Mouse (Mus musculus) left cerebral cortex, postnatal 36 days (tissue): ENCODE data around the gene Akt3. TPM values are rescaled to one million over a fixed set of nuclear protein-coding genes. Genes with fewer than 3 reads are reported as not detected.

ENCODE experiments used
- DNase-seq, 2 experiments: peaks; one replicate each; pipeline ENCODE4 v3.0.0; 2021 to 2022; ENCODE audit warnings: low spot score in 2 of 2, mixed read lengths in 1 of 2
- intact Hi-C: fragments of 180-260 bp; cut with DNase I; formaldehyde crosslinking; loops from one replicate; pipeline ENCODE4 v1.15.1; 2025
- total RNA-seq, 2 experiments: library from RNA; stranded (reverse); gene quantifications; 2 replicates each; pipeline ENCODE4 v1.2.3; 2021

Akt3 gene
- total RNA-seq, 2 experiments from 2014 or later = 215 to 242 TPM

DNA sequence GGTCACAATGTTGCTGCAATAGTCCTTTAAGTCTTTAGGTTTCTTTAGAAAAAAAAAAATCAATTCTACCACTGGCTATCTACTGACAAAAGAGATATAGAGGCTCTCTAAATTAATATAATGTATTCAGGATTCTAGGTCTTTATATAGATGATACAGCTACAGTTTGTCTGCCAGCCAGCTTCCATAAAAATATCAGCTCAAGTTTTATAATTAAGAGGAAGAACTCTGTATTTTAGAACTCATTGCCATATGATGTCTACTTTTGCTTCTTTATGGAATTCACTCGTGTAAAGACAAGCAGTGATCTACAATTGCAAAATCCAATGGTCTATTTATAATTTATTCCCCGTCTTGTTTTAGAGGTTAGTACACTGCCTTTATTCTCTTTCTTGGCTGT, 188.8 kb downstream of the Akt3 start:
- intact Hi-C loops = no loop called here
- no peak for DNase-seq

GRCm38 (mm10) chr1:177067123-177067646, 190.8 kb downstream of the Akt3 start:
- intact Hi-C loops = no loop called here
- no peak for DNase-seq

- intact Hi-C loops = no loop called here
- no peak for DNase-seq
These were observed 192.3 kb downstream of the Akt3 start for GRCm38 (mm10) chr1:177065732-177066131.

GRCm38 (mm10) chr1:177061761-177062160, 196.2 kb downstream of the Akt3 start:
- intact Hi-C loops = no loop called here
- no peak for DNase-seq

- DNase-seq = no peak
- intact Hi-C loops = no loop called here
These were observed 203.1 kb downstream of the Akt3 start for GRCm38 (mm10) chr1:177054891-177055290.

- no peak for DNase-seq
- intact Hi-C loops = no loop called here
These were observed 206.5 kb downstream of the Akt3 start for GRCm38 (mm10) chr1:177051366-177051963.

DNA sequence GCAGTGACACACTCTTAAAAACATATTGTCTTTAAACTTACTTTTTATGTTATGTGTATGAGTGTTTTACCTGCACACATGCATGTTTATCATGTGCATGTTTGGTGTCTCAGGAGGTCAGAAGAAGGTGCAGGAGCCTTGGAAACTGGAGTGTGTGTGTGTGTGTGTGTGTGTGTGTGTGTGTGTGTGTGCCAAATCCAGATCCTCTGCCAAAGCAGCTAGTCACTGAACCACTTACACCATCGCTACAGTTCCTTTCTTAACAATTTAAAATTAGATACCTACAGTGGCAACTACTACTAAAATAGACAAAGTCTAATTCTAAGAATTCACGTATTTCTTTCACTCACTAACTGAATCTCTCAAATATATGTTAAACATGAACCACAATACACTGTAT, 209.2 kb downstream of the Akt3 start:
- DNase-seq = no peak
- intact Hi-C loops = no loop called here

DNA sequence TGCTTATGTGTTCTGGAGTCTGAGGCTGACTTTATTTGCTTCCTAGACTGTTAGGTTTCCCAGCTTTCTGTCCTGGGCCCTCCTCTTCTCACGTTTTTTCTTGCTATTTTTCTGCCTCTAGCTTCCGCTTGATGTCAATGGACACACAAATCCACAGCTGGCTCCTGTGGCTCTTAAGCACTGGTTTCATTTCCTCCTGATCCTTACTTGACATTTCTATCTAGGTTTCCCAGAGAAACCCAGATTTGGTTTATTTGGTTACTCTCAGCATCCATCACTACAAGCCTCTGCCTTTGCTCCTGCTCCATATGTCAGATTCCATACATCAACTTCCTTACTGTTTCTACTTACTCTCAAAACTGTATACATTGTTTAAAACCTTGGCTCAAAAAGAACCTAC, 211.0 kb downstream of the Akt3 start:
- intact Hi-C loops = no loop called here
- DNase-seq = no peak

GRCm38 (mm10) chr1:177045885-177046284, 212.1 kb downstream of the Akt3 start:
- no peak for DNase-seq

DNA sequence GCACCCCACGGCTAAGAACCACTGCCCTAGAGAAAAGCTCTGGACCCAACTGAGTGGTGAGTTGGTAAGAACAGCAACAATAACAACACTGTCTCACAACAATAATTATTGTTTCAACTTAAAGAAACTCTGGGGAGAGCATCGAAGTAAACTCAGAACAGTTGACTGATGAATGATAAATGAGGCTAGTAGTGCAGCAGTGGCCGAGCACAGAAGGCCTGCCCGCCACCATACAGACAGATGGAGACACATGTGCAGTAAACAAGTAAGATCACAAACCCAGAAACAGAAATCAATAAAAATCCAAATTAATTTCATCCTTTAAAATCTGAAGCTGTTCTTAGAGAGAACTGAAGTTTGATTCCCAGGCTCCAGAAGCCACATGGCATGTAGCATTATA, 217.9 kb downstream of the Akt3 start:
- intact Hi-C loops = no loop called here
- DNase-seq = no peak

More at GRCm38 (mm10) chr1:177045885-177046284, 212.1 kb downstream of the Akt3 start:
- intact Hi-C loops = no loop called here

DNA sequence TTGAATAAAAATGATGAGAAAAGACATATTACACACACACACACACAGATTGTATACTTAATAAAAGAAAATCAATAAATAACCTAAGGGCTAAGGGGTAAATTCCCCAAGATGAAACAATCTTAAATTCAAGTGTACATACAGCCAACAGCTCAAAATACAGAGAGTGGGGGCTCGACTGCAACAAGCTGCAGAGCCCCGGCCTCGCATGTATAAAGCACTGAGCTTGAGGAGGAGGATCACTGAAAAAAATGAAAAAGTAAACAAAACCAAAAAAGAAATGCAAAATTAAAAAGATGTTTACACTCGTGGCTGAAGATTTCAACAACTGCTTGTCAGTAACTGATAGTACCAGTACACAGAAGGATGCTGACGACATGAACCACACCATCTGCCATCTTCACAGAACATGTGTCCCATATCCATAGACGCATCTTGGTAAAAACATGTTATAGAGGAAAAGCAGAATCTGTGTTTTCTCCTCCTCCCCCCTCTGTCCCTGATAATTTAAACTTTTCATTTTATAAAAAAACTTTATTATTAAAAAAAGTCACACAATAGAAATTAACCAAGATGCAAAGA, 218.8 kb downstream of the Akt3 start:
- DNase-seq = no peak
- intact Hi-C loops = no loop called here

DNA sequence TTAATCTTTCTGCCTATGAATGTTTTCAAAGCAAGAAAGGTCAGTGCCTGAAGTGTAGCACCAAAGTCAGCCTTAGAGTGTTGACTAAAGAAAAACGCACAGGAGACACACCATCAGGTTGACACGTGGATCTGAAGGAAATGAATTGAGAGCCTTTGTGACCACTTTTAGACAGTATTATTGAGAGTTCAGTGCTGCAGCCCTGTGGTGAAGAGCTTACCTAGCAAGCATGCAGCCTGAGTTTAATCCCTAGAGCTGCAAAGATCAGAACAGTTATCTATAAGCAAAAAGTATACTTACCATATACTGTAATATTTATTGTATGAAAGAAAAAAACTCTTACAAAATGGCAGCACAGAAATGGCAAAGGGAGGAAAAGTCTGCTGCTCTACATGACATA, 219.6 kb downstream of the Akt3 start:
- intact Hi-C loops = no loop called here
- DNase-seq = no peak

DNA sequence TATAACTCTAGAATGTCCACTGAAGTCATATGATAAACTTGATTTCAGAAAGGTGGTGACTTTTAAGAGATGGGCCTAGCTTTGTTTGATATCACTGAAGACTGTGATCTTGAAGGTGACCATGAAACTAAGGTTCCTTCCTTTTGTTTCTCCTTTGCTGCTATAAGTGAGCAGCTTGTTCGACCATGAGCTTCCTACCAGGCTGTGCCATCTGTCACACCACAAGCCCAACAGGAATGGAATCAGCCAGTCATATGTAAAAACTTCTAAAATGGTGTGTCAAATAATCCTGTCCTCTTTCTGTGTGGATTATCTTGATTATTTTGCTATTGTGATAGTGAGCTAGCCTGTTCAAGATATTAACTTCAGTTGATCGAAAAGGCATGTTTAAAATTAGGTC, 222.5 kb downstream of the Akt3 start:
- intact Hi-C loops = no loop called here
- DNase-seq = no peak

DNA sequence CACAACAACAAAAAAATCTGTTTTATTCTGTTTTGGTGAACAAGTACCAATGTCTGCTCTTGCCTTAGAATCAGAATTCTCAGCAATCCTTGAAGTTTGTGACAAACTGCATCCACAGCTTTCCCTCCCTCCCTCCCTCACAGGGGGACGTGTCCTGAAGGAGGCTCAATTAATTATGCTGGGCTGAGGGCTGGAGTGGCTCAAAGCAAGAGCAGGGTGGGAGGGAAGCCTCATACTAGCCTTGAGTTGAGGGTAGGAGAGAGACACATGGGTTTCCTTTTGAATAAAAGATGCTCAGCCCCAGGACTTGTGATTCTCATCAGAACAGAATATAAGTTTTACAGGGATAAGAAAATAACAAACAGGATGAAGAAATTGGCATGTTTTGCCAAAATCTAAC, 225.8 kb downstream of the Akt3 start:
- no peak for DNase-seq
- intact Hi-C loops = no loop called here

DNA sequence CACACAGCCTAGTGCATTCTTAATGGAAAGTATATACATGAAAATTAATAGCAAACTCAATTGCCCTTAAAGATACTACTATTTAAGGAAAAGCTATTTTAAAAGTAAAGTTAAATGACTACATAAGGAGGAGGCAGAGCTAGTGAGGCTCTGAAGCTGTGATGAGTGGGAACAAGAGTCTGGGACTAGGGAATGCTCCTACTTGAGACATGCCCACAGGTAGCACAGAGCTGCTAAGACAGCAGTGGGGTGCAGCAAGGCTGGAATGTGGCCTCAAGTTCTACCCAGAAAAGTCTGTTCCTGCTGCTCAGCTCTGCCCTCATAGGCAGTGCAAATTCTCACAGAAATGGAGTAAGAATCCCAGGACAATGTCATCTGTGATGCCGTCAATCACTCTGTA, 226.8 kb downstream of the Akt3 start:
- no peak for DNase-seq
- intact Hi-C loops = no loop called here

- intact Hi-C loops = no loop called here
- DNase-seq = no peak
These were observed 227.3 kb downstream of the Akt3 start for GRCm38 (mm10) chr1:177030669-177031068.

- intact Hi-C loops = no loop called here
- DNase-seq = no peak
These were observed 229.0 kb downstream of the Akt3 start for GRCm38 (mm10) chr1:177029032-177029431.

GRCm38 (mm10) chr1:177027706-177028105, 230.3 kb downstream of the Akt3 start:
- intact Hi-C loops = no loop called here
- no peak for DNase-seq

DNA sequence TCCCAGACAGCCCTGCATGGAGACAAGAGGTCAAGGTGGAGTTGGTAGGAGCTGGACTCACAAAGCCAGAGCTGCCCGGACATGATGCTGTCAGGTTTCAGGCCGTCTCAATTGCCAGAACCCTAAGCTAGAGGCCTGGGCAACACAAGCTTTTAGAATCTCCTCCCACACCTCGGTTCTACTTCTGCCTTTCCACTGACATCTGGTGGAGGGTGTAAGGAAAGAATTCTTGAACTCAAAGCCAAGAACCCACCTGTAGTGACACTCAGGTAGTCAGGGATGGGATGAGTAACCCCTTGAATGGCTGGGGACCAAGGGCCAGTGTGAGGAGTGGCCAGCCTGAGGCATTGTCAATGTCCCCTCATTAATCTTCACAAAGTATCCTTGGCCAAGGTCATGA, 235.3 kb downstream of the Akt3 start:
- intact Hi-C loops = no loop called here
- no peak for DNase-seq

DNA sequence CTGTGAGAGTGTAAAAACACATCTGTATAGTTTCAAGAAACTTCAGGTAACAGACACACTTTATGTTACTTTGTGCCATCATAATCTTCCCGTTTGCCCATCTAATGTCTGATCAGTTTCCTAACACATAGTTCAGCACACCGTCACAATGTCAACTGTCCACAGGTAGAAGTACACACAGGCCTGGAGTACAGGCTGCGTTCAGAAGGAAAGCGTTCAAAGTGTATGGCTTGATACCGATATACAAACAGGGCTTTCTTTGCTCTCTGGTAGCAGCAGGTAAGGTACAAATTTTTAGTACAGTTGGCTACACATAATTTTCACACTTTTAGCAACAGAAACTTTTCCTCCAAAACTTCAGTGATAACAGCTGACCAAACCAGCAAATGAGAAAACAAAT, 238.3 kb downstream of the Akt3 start:
- intact Hi-C loops = no loop called here
- no peak for DNase-seq

DNA sequence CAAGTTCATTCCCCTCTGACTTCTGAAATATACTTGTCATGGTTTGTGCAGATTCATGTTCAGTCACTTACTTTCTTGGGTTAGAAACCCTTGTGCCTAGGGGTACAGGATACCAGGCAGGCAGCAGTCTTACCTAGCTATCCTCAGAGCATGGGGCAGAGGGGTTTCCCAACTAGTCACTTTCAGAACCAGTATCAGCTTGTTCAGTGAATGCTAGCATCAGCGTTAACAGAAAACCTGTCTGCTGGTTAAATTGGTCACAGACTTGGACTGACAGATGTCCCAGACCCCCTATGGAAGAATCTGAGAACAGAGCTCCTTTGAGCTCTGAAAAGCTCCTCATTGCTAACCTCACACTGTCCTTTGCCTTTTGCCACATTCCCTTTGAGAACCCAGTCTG, 239.3 kb downstream of the Akt3 start:
- intact Hi-C loops = no loop called here
- no peak for DNase-seq

DNA sequence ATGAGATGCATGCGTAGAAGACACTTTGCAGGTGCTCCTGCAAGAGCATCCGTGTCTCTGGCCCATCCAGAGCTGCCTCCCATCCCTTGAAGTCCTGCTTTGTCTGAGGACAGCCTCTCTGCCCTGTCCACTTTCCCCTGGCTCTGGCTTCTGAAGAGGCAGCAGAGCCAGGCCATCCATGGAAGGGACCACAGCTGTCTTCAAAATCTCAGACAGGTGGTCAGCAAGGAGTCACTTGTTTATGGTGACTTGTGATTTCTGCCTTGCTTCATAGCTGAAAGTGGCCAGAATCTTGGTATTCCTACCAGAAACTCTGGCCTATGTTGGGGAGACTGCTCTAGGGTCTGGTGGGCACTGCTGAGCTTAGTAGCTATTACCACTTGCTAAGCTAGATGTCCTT, 241.3 kb downstream of the Akt3 start:
- intact Hi-C loops = no loop called here
- DNase-seq = no peak
